Mouse (Mus musculus) urinary bladder, adult 18-20 months (tissue): ENCODE results near the gene Tm7sf2.
A peak's percentile ranks its signal among the peaks of the same experiment; 100 is the strongest.
"Not testable (repeated sequence)": the region's sequence is repeated elsewhere in the genome, so short reads cannot be mapped to it uniquely, and the experiment has no call there.

Source experiments
- DNase-seq, 2 experiments: peaks; one replicate each; pipeline ENCODE4 v3.0.0; 2022; ENCODE audit warnings: low spot score in 2 of 2, mixed read lengths in 2 of 2

Gene Tm7sf2

GRCm38 (mm10) chr19:6044102-6044501 is 24.1 kb downstream of the Tm7sf2 start:
- not testable (repeated sequence) for DNase-seq

- DNase-seq, result no peak
Measured at GRCm38 (mm10) chr19:6042293-6042692, 25.9 kb downstream of the Tm7sf2 start.

- no peak for DNase-seq
Measured at GRCm38 (mm10) chr19:6040002-6040401, 28.2 kb downstream of the Tm7sf2 start.

GRCm38 (mm10) chr19:6038326-6038725 is 29.8 kb downstream of the Tm7sf2 start:
- DNase-seq, result no peak

GRCm38 (mm10) chr19:6037695-6038094 is 30.5 kb downstream of the Tm7sf2 start:
- DNase-seq, result no peak

- no peak for DNase-seq
Measured at GRCm38 (mm10) chr19:6035966-6036585, 32.1 kb downstream of the Tm7sf2 start.

- no peak for DNase-seq
Measured at GRCm38 (mm10) chr19:6030520-6031280, 37.5 kb downstream of the Tm7sf2 start.

GRCm38 (mm10) chr19:6029426-6029825 is 38.7 kb downstream of the Tm7sf2 start:
- no peak for DNase-seq

GRCm38 (mm10) chr19:6028991-6029390 is 39.2 kb downstream of the Tm7sf2 start:
- DNase-seq, result no peak

GRCm38 (mm10) chr19:6023930-6024329 is 44.2 kb downstream of the Tm7sf2 start:
- no peak for DNase-seq

- no peak for DNase-seq
Measured at GRCm38 (mm10) chr19:6023059-6023458, 45.1 kb downstream of the Tm7sf2 start.

GRCm38 (mm10) chr19:6020276-6020675 is 47.9 kb downstream of the Tm7sf2 start:
- no peak for DNase-seq

GRCm38 (mm10) chr19:6018142-6019089 is 49.8 kb downstream of the Tm7sf2 start:
- peak; percentile 72 to 75 for DNase-seq

GRCm38 (mm10) chr19:6016532-6016931 is 51.6 kb downstream of the Tm7sf2 start:
- no peak for DNase-seq

- DNase-seq, result peak; percentile 57 to 74
Measured at GRCm38 (mm10) chr19:6015511-6016315, 52.5 kb downstream of the Tm7sf2 start, which contains the start of gene Capn1. TSS of gene Capn1 (minus strand) at chr19:6015897.

- peak; percentile 37 to 72 for DNase-seq
Measured at GRCm38 (mm10) chr19:6014991-6015510, 53.1 kb downstream of the Tm7sf2 start.

GRCm38 (mm10) chr19:6013691-6014090 is 54.5 kb downstream of the Tm7sf2 start:
- DNase-seq, result peak; percentile 77 to 78
